Mouse (Mus musculus): ENCODE results near the gene Slc39a8.

GRCm38 (mm10) chr3:135915941-135916340, 90.9 kb downstream of the Slc39a8 start:
- no peak for TF ChIP-seq CTCF (IDR thresholded peaks at IDR 0.05; ENCODE audit: borderline replicate concordance, insufficient read depth, low read length)
- no peak for TF ChIP-seq POLR2A (IDR thresholded peaks at IDR 0.05; ENCODE audit: low read depth, low read length)
